Mouse (Mus musculus): ENCODE measurements around the gene Scmh1.

Scmh1 gene

DNA sequence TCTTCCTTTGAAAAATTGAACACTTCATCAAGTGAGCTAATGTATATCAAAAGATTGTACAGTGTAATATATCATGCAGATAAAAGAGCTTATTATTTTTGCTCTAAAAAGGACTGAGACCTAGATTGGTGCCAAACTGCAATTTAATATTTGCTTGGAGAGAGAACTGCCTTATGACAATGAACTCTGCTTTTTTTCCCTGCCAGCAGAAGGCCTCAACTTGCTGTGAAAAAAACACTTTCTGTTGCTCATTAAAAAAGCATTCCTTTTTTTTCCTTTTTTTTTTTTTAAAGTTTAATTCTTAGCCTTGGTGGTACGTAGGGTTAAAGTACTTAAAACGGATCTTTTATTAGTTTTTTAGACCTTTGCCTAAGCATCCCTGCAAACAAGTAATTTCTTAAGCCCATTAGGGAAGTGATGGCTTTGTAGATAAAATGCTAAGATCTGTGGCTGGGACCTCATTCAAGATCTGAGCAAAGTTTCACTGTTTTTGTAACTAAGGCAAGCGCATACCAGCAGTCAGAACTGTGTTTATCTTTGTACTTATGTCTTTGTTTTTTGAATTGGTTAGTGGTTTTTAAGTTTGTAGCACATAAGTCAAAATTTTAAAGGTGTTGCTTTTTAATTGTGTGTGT is 1.7 kb downstream of the Scmh1 start:
- DNase-seq, result no peak

DNA sequence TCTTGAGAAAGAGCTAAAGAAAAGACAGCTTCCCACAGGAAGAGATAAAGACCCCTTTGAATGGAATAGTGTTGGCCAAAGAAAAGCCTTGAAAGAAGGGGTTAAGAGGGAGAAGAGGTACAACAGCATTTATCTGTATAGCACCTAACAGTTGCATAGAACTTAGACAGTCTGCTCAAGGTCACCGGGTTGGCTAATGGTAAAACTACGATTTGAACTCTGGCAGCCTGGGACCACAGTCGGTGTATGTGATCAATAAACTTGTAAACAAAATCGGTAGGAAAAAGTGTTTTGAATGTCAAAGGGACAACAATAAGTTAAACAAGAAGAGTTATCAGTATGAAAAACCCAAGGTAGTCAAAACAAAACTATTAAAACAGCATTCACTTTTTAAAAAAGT is 13.0 kb downstream of the Scmh1 start:
- DNase-seq, result no peak

DNA sequence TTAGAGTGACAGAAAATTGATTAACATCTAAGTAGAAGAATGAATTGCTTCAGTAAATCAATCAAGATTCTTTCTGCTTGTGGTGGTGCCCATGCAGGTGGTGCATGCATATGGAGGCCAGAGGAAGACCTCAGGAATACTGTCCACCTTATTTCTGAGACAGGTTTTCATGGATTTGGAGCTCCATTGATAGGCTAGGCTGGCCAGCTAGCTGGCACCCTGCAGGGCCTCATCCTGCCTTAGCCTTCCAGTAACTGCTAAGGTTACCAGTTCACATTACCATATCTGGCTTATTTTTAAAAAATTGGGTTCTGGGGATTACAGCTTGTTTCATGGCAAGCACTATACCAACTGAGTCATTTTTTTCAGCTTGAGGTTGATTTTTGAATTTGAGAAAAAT is 15.1 kb downstream of the Scmh1 start:
- no peak for DNase-seq

DNA sequence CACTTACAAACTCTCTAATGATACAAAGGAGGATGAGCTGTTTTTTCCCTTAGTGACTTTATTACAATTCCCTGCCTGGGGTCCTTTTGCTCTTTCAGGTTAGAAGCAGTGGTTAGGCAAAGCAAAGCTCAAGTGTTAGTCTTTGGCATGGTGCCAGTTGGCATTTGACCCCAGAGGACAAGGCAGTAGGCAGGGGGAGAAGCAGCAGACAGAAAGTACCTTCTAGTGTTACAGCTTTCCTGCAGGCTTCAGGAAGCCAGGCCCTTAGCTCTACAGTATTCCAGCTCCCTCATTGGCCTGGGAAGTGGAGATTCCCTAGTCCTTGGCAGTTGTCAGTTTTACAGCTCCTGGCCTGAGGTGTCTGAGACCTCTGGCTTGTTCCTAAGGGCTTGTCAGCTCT is 15.6 kb downstream of the Scmh1 start:
- DNase-seq, result peak; percentile 19

DNA sequence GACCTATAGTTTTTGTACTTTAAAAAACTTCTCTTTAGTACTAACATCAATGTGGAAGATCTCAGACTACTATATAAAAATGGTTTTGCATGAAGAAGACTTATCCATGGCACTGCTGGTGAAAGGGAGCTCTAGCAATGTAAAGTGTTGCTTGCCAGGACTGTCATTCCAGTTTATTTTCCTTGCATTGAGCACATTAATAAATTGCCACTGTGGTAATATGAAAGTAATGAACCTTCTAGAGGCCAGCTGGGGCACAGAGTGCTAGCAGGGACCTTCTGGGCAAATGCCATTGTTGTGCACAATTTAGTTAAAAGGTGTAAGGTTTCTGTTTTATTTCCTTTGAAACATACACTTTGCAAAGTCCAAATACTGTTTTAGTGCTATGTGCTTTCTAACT is 25.5 kb downstream of the Scmh1 start:
- DNase-seq, result no peak

DNA sequence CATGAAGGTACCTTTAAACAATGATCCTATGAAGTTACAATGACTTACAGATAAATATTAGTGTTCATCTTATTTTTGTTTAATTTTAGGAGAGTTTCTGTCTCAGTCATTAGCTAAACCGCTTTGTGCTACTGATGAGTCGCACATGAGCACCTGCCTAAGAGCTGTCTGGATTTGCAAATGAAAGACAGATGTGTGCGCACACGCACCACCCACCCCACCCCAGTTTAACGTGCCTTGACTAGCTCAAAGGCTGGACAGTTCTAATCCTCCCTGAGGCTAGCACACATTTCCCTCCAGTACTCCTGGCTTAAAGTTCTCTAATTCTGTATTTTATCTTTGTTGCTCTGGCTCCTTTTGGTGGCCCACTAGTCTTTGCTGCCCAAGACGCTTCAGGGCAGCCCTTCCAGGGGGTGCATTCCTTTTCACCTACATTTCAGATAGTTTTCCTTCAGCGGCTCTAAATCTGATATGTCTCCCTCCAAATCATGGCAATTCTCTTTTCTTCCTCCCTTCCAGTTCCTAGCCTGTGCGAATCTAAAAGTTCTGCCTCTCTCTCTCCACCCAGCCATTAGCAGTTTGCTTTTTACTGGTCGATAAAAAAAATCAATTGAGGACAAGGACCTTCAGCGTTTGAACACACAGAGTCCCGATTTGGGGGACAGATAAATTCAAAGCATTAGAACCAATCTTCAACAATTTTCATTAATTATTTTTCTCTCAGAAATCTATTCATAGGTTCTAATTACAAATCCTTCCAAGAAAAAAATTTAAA is 27.7 kb downstream of the Scmh1 start:
- no peak for DNase-seq

DNA sequence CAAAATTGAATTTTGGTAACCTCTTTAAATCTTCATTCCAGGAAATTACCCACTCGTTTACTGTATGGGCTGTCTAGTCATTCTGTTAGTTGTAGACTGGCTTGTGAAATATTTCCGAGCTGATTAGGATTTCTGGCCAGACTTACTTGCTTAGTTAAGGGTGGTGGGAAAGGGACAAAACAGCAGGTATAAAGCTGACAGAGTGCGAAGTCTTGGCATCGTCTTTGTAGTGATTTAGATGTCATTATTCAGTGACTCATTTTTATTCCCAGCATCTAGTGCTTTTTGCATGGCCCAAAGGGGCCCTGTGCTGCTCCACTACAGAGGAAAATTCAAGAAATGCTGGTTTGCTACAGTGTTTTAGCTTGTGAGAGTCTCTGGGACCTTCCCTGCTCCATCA is 56.7 kb downstream of the Scmh1 start:
- DNase-seq, result no peak

DNA sequence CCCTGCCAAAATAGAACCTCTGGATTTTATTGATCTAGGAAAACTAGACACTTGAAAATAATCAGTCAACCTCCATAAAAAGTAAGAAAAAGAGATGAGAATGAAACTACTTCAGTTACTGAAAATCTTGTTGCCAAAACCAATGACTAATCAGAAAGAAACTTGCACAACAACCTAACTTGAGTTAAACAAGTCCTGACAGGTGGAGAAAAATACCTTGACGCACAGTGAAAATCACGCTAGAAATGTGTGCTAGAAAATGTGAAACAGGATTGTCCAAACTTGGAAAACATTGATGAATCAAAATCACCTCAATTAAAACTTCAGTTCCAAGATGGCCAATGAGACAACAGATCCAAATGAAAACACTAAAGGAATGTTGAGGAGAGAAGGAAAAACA is 67.9 kb downstream of the Scmh1 start:
- no peak for DNase-seq

DNA sequence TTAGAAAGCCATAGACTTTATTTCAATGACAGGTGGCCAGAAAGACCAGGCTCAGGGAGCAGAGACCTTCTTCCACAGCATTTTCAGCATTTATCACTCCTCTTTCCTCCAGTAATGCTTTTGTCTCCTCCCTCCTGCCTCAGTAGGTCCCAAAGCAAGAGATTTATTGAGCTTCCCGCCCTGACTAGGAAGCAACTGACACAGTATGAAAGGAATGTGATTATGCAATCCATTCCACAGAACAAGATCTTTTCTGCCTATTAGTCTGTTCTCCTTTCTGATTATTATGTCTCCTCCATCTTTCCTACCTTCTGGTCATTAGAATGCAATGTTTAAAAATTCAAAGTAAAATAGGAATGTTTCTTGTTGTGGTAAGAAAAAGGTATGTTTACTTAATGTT is 82.6 kb downstream of the Scmh1 start:
- DNase-seq, result no peak

DNA sequence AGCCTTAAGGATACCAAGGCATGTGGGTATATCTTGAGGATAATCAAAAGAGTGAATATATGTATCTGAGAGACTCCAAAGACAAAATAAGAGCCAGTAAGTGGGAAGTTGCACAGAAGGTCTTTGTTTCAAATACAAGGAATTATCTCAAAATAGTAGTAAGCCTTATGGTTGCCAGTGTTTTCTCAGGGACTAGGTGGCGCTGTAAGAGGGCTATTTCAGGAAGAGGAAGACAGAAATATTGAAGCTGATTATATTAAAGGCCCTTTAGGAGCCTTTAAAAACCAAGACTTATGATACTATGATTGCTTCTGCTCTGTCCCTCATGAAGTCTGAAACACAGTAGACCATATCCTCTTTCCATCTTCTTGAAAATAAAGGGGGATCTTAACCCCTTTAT is 101.9 kb downstream of the Scmh1 start:
- DNase-seq, result no peak

DNA sequence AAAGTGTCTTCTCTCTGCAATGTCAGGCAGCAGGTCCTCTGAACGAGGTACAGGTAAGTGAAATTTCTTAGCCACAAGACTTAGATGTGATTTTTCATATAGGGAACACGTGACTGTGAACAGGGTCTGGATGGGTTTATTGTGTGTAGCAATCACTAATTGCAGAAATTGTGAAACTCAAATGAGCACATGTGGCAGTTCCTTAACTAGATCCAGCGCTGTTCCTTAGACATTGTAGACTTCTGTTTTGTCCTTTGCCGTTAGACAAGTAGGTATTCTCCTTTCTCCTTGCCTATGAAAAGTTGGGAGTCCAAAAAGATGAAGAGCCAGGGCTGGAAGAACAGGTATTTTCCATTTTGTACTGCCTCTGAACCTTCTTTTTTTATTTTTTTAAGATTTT is 106.1 kb downstream of the Scmh1 start:
- no peak for DNase-seq

DNA sequence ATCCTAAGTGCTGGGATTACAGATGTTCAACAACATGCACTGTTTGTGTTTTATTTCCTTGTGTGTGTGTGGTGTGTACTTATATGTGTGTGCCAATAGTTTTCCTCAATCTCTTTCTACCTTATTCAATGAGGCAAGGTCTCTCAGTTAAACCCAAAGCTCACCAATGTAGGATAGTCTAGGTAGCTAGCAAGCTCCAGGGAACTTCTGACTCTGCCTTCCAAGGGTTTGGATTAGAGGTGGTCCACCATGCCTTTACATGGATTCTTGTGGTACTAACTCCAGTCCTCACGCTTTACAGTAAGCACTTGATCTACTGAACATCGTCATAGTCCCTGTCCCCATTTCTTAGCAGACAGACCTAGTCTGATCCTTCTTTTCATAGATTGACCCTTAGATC is 109.3 kb downstream of the Scmh1 start:
- no peak for DNase-seq

DNA sequence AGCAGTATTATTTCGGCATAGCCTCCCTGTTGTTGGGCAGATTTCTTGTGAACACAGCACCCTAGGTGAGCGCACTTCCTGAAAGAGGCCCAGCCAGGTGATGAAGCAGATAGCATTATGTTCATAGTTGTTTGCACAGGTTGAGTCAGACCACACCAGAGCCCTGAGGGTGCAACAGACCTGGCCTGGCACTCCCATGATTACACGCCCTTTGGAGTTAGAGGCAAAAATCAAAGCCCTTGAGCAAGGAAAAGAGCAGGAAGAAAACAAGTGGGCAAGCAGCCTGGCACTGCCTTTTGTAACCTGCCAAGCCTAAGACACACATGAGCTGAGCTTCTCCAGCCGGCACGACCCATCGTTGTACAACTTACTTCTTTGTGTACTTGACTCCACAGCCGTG is 111.4 kb downstream of the Scmh1 start:
- no peak for DNase-seq

DNA sequence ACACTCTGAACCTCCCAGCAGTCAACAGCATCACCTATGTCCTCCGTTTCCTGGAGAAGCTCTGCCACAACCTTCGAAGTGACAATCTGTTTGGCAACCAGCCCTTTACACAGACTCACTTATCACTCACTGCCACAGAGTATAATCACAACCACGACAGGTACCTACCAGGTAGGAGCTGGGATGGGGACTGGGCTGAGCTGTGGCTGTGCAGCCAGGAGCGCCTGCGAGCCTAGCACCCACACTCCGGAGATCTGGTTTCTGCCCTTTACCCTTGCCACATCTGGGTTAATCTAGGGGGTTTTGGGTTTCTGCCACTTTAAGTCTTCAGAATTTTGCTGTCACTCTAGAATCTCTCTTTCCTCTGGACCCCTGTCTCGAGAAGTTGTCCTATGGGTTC is 111.8 kb downstream of the Scmh1 start:
- no peak for DNase-seq

DNA sequence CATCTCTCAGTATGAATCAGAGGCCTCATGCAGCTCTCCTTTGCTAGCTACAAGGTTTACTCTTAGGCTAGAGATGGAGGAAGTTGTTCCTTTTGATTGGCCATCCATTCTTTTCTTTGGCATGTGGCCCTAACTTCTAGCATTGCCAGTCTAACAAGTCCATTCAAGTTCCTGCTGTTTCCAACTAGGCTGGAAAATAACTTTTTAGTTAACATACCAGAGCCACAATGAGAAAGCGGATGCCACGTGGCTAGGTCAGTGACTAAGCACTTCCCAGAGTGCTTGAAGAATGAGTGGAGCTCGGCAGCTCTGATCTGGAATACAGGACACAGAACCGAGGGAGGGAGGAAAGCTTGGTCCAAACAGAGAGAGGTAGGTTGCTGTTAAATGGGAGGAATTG is 112.3 kb downstream of the Scmh1 start:
- DNase-seq, result no peak

DNA sequence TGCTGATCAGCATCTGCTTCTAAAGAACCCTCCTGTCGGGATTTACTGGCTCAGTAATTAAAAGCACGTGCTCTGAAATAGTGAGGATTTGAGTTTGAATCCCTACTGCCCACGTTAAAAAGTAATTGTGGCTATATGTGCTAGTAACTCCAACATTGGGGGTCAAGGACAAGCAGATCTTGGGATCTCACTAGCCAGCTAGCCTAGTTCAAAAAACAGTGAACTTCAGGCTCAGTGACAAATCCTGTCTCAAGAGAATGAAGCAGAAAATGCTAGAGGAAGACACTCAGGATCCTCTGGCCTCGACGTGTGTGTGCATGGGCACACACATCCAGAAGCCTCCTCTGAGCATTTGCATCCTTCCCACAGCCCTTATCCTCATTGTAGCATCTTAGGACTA is 116.7 kb downstream of the Scmh1 start:
- DNase-seq, result no peak

DNA sequence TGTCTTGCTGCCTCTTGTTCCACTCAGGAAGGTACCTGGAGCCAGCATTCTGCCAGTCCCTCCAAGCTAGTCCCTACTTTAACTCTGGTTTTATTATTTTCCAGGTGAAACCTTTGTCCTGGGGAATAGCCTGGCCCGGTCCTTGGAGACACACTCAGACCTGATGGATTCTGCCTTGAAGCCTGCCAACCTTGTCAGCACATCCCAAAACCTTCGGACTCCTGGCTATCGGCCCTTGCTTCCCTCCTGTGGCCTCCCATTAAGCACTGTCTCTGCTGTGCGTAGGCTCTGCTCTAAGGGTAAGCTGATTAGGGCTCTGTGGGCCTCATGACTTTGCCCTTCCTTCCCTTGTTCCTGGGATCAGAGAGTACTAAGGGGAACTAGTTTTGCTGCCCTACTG is 117.3 kb downstream of the Scmh1 start:
- DNase-seq, result no peak

DNA sequence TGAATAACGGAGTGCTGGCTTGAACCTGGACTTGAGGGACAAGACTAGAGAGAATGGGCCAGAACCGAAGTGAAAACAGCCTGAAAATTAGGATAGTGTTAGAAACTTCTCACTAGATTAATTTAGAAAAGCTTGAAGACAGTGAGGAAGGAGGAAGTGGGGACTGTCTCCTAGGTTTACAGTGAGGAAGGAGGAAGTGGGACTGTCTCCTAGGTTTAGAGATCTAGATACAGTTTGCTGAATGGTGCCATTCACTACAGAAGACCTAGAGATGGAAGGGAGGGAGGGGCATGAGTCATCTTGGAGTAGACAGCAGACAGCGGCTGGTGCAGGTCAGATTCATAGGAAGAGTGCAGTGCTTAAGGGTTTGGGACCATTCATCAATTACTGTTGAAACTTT is 118.0 kb downstream of the Scmh1 start:
- no peak for DNase-seq

DNA sequence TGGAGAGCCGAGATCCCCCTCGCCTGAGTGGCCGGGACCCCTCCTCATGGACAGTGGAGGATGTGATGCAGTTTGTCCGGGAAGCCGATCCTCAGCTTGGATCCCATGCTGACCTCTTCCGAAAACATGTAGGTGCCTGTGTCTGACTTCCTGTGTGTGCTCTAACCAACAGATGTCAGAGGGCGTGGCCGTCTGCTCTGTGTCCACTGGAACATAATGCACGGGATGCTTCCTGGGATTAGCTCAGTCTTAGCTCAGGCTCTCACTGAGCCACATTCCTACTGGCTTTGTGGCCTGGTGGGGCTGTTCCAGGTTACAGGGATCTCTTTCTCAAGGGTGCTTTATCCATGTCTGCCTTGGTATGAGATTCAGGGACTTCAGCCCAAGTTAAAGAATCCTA is 123.1 kb downstream of the Scmh1 start:
- no peak for DNase-seq

DNA sequence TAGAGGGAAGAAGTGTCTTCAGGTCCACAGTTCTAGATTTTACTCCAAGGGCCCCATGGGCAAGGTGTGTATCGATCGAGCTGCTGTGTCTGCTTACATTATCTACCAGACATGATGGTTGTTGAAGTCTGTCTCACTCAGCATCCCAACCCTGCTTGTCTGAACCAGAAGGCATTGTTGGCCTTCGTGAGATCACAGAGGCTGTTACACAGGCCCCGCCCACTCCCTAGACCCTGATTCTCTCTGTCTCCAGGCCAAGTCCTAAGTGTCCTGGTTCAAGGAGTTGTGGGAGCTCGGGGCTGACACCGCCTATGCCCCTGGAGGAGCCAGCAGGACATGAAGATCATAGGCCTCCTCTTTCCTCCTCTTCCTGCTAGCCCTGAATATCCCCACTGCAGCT is 126.9 kb downstream of the Scmh1 start, which contains the start of gene Slfnl1:
Gene Slfnl1, plus strand, starts transcription at position 246 of the 400 bp plus-strand sequence.
- no peak for DNase-seq

DNA sequence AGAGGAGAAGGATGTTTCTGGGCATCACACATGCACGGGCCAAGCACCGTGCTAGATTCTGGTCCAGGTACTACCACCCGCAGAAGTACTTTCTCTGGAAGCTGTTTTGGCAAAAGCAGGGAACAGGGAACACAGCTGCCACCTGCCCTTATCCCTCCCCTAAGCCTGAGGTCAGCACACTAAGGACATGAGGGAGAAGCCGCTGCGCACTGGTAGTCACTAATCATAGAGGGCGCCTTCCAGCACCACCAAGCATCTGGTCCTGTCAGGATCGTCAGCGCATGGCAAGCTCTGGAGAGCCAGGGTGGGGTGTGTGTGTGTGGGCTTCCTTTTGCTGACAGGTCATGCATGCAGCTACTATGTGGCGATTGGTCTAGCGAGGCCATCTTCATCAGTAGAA is 133.6 kb downstream of the Scmh1 start:
- DNase-seq, result no peak

DNA sequence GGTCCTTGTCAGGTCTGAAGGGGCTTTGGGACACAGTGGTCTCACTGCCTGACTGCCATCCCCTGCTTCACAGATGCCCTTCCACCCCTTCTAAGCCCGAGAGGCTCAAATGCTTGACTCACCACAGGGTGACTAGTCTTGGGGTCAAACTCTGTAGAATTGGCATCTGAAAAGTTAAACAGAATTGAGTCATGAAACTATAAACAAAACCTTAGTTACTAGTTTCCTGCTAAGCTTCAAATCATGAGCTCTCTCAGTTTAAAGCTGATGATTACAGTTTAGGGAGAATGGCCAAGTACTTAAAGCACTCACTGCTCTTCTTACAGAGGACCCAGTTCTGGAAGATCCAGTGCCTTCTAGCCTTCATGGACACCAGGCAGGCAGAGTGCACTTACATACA is 139.8 kb downstream of the Scmh1 start:
- DNase-seq, result no peak

DNA sequence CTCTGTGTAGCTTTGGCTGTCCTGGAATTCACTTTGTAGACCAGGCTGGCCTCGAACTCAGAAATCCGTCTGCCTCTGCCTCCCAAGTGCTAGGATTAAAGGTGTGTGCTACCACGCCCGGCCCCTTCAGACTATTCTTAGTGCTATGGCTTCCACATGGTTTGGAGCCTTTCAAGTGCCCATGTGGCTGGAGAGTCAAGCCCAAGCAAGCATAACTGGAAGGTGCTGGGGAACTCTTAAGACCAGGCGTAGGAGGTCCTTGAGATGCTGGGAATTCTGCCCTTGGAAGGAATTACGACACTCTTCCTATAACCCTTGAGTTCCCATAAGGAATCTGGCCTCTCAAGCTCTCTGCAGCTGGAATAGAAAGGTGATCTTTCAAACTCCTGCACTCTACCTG is 151.5 kb downstream of the Scmh1 start:
- DNase-seq, result no peak

DNA sequence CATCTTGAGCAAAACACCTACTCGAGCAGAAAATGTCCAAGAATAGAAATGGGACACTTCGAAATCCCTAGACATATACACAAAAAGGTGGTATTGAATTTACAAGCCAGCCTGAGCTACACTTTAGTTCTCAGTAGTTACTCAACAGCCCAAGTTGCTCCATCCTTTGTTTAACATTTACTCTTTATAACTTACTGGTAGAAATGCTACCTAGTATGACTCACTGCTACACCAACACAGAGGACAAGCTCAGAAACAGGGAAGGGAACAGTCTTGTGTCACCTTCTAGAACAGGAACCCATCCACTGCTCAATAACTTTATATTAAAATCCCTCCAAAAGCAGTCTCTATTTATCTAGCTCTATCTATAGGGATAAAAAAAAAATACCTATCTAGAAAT is 160.6 kb downstream of the Scmh1 start:
- no peak for DNase-seq

DNA sequence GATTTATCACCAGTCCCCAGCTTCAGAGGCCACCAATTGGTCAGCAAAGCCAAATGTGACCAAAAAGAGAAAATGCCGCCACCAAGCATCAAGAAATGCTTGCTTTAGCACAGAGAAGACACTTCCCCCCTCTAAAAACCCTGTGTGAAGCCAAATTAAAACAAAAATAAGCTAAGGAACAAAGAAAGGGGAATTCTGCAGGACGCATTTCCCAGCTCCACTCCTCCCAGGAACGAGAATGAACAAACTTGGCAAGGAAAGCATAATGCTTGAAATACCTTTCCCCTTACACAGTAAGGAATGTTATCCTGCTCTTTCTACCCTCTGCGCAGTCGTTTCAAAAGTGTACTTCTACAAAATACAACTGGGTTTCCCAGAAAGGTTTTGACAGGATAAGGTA is 162.9 kb downstream of the Scmh1 start:
- no peak for DNase-seq

All from right cerebral cortex, postnatal 14 days (tissue).